Mouse (Mus musculus): ENCODE data around the gene Rin2.

Gene Rin2

GRCm38 (mm10) chr2:145675142-145675755 is at the start of gene Rin2:
Gene Rin2, plus strand, starts transcription at chr2:145675215.
- in situ Hi-C loops (cut with MboI; ENCODE audit: low pct_unique_long_range_greater_than_20kb in 1 of 2, low sequenced_read_pairs in 2 of 2, unreplicated experiment in 1 of 2) = no loop called here

- in situ Hi-C loops (cut with MboI; ENCODE audit: low pct_unique_long_range_greater_than_20kb in 1 of 2, low sequenced_read_pairs in 2 of 2, unreplicated experiment in 1 of 2) = no loop called here
Observed at GRCm38 (mm10) chr2:145631123-145631798, 43.8 kb upstream of the Rin2 start.

- in situ Hi-C loops (cut with MboI; ENCODE audit: low pct_unique_long_range_greater_than_20kb in 1 of 2, low sequenced_read_pairs in 2 of 2, unreplicated experiment in 1 of 2) = no loop called here
Observed at GRCm38 (mm10) chr2:145631799-145632174, 43.2 kb upstream of the Rin2 start.

DNA sequence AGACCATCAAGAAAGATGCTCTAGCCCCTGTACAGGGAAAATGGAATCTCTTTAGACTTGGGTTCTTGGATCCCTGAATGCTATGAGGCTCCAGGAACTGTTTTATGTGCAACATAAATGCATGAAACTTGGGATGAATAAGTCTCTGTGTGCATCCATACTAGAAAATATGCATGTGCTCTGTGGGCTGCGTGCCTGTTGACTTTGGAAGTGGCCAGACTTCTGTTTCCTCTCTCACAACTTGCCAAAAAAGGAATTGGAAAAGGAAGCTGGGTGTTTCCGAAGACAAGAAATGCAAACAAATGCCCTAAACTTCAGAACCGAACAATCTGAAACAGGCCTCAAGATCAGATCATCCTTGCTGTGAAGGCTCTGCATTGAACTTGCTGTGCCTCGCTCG is 41.2 kb upstream of the Rin2 start:
- in situ Hi-C loops (cut with MboI; ENCODE audit: low pct_unique_long_range_greater_than_20kb in 1 of 2, low sequenced_read_pairs in 2 of 2, unreplicated experiment in 1 of 2) = no loop called here

- in situ Hi-C loops (cut with MboI; ENCODE audit: low pct_unique_long_range_greater_than_20kb in 1 of 2, low sequenced_read_pairs in 2 of 2, unreplicated experiment in 1 of 2) = no loop called here
Observed at GRCm38 (mm10) chr2:145640255-145640984, 34.6 kb upstream of the Rin2 start.

DNA sequence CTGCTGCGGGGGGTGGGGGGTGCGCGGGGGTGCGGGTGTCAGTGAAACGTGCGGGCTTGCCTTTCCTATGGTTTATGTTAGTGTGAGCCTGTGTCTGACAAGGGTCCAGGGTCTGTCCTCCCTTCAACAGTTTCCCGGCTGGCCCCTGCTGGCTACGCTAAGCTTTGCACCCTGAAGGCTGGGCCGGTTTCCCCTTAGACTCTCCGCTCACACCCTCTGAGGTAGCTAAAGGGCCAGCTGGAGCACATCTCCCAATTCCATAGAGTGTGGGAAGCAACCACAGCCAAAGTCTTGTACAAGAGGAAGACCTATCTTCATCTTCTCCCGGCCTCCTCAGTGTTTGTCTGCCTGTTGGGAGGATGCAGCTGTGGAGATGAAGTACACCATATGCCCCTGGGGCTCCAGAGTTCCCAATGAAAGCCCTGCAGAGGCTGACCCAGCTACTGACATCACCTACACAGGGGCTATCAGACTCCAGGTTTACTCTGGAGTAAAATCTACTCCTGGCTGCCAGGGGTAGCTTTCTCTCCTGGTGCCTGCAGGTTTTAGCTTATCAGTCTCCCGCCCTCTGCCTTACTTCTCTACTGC is 19.5 kb upstream of the Rin2 start:
- in situ Hi-C loops (cut with MboI; ENCODE audit: low pct_unique_long_range_greater_than_20kb in 1 of 2, low sequenced_read_pairs in 2 of 2, unreplicated experiment in 1 of 2) = no loop called here

- in situ Hi-C loops (cut with MboI; ENCODE audit: low pct_unique_long_range_greater_than_20kb in 1 of 2, low sequenced_read_pairs in 2 of 2, unreplicated experiment in 1 of 2) = no loop called here
Observed at GRCm38 (mm10) chr2:145656121-145656520, 18.9 kb upstream of the Rin2 start.

DNA sequence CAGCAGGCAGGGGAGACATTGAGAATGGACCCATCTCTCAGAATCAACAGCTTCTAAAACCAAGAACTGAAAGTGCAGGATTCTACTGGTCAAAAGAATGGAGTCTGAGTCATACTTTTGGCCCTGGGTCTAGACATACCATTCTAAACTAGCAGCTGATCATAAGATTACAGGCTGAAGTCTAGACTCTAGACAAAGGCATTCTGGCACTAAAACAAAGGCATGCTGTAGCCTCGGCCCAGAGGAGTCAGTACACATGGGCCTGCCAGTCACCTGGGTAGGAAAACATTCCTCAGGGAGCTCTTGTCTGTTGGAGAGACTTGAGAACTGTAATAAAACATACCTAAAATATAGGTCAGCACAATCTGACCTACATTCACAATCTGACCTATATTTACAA is 18.3 kb upstream of the Rin2 start:
- in situ Hi-C loops (cut with MboI; ENCODE audit: low pct_unique_long_range_greater_than_20kb in 1 of 2, low sequenced_read_pairs in 2 of 2, unreplicated experiment in 1 of 2) = no loop called here

DNA sequence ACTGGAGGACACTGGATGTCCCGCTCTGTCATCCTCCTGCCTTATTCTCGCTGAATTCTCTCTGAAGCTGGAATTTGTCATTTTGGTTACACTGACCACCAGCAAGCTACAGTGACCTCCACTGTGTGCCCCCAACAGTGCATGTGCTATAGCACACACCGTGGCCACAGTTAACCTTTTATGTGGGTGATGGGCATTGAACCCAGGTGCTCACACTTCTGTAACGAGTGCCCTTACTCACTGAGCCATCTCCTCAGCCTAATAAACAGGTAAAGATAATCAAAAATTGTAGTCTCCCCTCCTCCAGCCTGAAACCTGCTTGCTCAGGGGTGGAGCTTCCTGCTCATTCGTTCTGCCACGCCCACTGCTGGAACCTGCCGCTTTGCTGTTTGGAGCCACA is 13.8 kb upstream of the Rin2 start:
- in situ Hi-C loops (cut with MboI; ENCODE audit: low pct_unique_long_range_greater_than_20kb in 1 of 2, low sequenced_read_pairs in 2 of 2, unreplicated experiment in 1 of 2) = no loop called here

GRCm38 (mm10) chr2:145663899-145664298 is 11.1 kb upstream of the Rin2 start:
- in situ Hi-C loops (cut with MboI; ENCODE audit: low pct_unique_long_range_greater_than_20kb in 1 of 2, low sequenced_read_pairs in 2 of 2, unreplicated experiment in 1 of 2) = no loop called here

- in situ Hi-C loops (cut with MboI; ENCODE audit: low pct_unique_long_range_greater_than_20kb in 1 of 2, low sequenced_read_pairs in 2 of 2, unreplicated experiment in 1 of 2) = no loop called here
Observed at GRCm38 (mm10) chr2:145664311-145664710, 10.7 kb upstream of the Rin2 start.

- in situ Hi-C loops (cut with MboI; ENCODE audit: low pct_unique_long_range_greater_than_20kb in 1 of 2, low sequenced_read_pairs in 2 of 2, unreplicated experiment in 1 of 2) = no loop called here
Observed at GRCm38 (mm10) chr2:145668135-145668534, 6.9 kb upstream of the Rin2 start.

- in situ Hi-C loops (cut with MboI; ENCODE audit: low pct_unique_long_range_greater_than_20kb in 1 of 2, low sequenced_read_pairs in 2 of 2, unreplicated experiment in 1 of 2) = no loop called here
Observed at GRCm38 (mm10) chr2:145670131-145670530, 4.9 kb upstream of the Rin2 start.

DNA sequence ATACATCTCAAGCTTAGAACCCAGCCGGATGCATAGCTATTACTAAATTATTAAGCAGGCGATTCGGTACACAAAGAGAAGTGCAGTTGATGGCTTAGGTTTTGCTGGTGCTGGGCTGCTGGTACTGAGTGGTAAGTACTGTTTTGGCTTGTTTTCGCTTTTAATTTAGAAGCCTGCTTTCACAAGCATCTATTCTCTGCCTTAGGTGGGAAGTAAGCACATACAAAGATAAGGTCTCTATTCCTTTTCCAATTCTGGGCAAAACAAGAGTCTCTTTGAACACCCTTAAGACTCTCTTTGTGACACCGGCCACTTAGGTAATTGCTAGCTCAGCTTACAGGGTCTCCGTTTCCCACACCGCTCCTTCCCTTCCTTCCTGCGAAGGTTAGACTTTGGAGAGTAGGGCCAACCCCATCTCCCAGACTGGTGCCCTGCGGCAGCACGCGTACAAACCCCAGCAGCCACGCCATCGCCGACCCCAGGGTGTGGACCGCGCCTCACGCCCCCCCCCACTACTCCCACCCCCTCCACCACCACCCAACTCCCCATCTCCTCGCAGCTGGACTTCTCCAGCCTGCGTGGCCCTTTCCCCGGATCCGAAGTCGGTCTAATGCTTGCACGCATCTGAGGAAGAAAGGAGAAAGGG is 396 bp upstream of the Rin2 start:
- in situ Hi-C loops (cut with MboI; ENCODE audit: low pct_unique_long_range_greater_than_20kb in 1 of 2, low sequenced_read_pairs in 2 of 2, unreplicated experiment in 1 of 2) = no loop called here

- in situ Hi-C loops (cut with MboI; ENCODE audit: low pct_unique_long_range_greater_than_20kb in 1 of 2, low sequenced_read_pairs in 2 of 2, unreplicated experiment in 1 of 2) = no loop called here
Observed at GRCm38 (mm10) chr2:145675756-145676543, 935 bp downstream of the Rin2 start.

- in situ Hi-C loops (cut with MboI; ENCODE audit: low pct_unique_long_range_greater_than_20kb in 1 of 2, low sequenced_read_pairs in 2 of 2, unreplicated experiment in 1 of 2) = no loop called here
Observed at GRCm38 (mm10) chr2:145676544-145676925, 1.5 kb downstream of the Rin2 start.

DNA sequence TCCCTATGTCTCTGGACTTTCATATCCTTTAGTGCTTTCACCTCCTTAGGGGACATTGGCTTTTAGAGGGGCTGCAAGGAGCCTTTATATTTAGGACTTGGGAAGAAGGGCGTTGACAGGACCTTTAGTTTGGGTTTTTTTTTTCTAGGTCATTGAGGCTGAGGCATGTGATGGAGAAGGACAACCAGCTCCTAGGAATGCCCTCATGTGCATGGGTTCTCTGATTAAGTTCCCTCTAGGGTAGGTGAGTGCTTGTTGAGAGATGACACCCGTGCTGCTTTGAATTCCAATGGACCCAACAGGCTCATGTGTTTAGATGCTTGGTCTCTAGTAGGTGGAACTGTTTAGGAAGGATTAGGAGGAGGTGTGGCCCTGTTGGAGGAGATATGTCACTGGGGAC is 1.9 kb downstream of the Rin2 start:
- in situ Hi-C loops (cut with MboI; ENCODE audit: low pct_unique_long_range_greater_than_20kb in 1 of 2, low sequenced_read_pairs in 2 of 2, unreplicated experiment in 1 of 2) = no loop called here

GRCm38 (mm10) chr2:145680141-145680540 is 5.1 kb downstream of the Rin2 start:
- in situ Hi-C loops (cut with MboI; ENCODE audit: low pct_unique_long_range_greater_than_20kb in 1 of 2, low sequenced_read_pairs in 2 of 2, unreplicated experiment in 1 of 2) = no loop called here

Measured in mouse embryonic stem cell (cell line).